Mouse (Mus musculus) gastrocnemius, adult 8-10 months (tissue): ENCODE measurements around the gene Ntrk3. TPM values are rescaled to one million over a fixed set of nuclear protein-coding genes. Genes with fewer than 3 reads are reported as not detected.

Experiments used
- DNase-seq, 2 experiments: peaks; one replicate each; pipeline ENCODE4 v3.0.0; 2022; ENCODE audit warnings: low spot score in 2 of 2
- total RNA-seq, 4 experiments: library from RNA; stranded (reverse); gene quantifications; 2 replicates each; pipeline ENCODE4 v1.2.4; 2022

Gene Ntrk3
- total RNA-seq, 4 experiments from 2014 or later, result 0.46 to 1.3 (median 0.93) TPM

GRCm38 (mm10) chr7:78520243-78520927, 217.4 kb downstream of the Ntrk3 start:
- no peak for DNase-seq

GRCm38 (mm10) chr7:78519689-78520088, 218.1 kb downstream of the Ntrk3 start:
- no peak for DNase-seq

GRCm38 (mm10) chr7:78518760-78519363, 218.9 kb downstream of the Ntrk3 start:
- no peak for DNase-seq

DNA sequence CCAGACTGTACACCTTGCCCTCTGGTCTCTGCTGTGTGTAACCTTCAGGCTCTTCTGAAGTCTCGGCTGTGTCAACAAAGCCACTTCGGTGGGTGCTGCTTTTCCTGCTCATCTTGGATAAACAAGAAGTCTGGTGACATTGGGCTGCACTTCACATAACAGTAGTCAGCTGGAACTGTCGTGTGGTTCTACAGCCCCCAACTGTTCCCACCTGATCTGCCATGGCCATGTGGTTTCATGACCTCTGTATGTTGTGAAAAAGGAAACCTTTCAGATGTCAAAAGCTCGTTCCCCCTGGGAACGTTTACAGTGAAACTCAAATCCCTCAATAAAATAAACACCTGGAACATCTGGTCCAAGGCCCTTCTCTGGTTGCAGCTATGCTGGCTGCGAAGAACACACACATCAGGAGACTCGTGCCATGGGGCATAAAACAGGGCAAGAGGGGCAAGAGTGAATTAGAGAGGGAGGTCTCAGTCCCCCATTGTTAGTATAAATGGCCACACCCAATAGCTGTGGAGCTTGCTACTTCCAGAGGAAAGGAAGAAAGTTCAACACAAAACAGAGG, 222.7 kb downstream of the Ntrk3 start:
- no peak for DNase-seq

- no peak for DNase-seq
These were observed 230.7 kb downstream of the Ntrk3 start for GRCm38 (mm10) chr7:78507032-78507611.

DNA sequence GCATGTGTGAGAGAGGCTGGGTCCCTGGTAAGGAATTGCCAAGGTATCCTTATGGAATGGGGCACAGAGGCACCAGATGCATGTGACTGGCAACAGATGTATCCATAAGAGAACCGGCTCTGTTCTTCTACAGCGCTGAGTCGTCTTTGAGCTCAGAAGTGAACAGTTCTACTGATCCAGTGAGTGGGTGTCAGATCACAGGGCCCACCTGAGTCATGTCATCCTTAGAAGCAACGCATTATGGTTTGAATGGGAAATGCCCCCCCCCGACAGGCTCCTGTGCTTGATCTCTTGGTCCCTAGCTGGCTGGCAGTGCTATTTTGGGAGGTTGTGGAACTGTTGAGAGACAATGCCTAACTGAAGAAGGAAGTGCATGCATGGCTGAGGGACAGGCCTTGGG, 236.9 kb downstream of the Ntrk3 start:
- no peak for DNase-seq

GRCm38 (mm10) chr7:78499970-78500369, 237.8 kb downstream of the Ntrk3 start:
- DNase-seq, result no peak

- no peak for DNase-seq
These were observed 239.5 kb downstream of the Ntrk3 start for GRCm38 (mm10) chr7:78498356-78498755.

DNA sequence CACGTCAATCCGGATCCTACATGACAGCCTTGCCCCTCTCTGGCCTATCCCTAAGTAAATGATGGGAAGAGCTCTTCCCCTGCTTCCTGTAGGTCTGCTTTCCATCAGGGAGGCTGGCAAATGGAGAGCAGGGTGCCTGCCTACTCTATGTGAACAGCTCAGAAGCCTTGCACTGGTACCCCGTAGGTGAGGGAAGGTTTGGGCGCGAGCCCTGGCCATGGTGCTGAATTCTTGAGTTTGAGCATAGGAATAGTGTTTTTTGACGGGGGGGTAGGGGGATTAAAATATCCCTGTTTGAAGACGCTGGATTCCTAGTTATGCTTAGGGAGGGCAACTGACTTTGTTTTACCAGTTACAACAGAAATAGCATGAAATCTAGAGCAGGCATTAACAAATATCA, 240.0 kb downstream of the Ntrk3 start:
- no peak for DNase-seq

DNA sequence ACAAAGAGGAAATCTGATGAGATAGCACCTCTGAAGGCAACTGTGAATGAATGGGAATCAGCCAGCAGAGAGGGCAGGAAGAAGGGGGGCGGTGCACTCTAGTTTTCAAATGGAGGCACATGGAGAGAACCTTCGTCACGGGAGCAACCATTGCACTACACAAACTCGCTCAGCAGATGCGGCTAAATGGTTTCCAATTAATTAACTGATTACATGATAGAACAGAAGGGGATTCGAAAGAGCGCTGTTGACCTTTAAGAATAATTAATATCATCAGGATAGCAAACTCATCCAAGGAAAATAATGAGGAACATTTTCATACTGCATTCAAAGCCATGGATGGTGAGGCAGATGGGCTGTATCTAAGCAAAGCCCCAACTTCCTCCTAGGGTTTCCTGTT, 244.2 kb downstream of the Ntrk3 start:
- DNase-seq, result no peak

- DNase-seq, result no peak
These were observed 246.6 kb downstream of the Ntrk3 start for GRCm38 (mm10) chr7:78491176-78491575.

- DNase-seq, result no peak
These were observed 253.5 kb downstream of the Ntrk3 start for GRCm38 (mm10) chr7:78484290-78484689.

GRCm38 (mm10) chr7:78483729-78484128, 254.1 kb downstream of the Ntrk3 start:
- no peak for DNase-seq

DNA sequence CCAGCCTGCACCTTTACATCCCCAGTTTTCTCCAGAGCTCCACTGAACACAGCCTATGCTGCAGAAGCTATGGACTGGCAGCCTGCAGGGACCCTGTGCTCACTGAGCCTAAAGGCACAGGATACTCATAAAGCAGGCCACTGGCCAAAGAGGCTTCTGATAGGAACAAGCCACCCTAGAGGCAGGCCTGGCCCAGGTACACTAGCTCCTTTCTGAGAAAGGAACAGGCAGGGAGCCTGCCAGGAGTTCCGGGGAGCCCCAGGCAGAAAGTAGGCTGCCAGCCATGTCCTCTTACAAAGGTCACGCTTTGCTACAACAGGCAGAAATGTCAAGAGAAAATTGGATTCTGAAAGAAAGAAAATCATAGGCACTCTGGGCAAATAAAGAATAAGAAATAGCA, 254.8 kb downstream of the Ntrk3 start:
- DNase-seq, result no peak

DNA sequence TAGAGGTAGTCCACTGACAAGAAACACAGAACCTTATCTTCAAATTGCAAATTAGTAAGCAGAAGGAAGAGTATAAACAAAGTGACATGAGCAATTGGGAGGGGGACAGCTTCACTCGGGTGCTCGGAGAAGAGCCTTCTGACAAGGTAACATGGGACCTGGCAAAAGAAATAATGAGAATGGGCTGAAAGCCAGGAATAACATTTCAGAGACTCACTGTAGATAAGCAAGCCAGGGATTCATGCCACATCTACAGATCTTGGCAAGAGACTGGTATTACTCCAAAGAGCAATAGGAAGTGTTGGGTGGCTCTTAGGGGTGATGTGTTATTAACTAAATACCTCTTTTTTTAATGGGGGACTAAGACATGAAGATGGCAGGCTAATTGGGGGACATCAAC, 258.9 kb downstream of the Ntrk3 start:
- no peak for DNase-seq

DNA sequence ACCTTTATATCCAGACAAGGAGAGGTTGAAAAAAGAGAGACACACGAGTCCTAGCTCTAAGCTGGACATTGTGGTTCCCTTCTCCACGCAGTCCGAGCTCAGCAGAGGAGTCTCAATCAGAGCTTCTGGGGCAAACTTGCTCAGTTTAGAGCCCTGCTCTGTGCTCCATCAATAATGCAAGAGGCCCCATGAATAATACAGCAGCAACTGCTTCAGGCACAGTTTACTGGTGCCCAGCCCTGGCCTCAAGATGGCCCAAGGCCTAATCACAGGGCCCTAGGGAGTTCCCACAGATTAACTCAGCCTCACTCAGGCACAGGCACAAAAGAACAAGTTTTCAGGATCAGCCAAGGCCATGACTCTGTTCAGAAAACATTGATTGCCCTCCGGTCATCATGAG, 266.1 kb downstream of the Ntrk3 start:
- DNase-seq, result no peak

GRCm38 (mm10) chr7:78471270-78471669, 266.5 kb downstream of the Ntrk3 start:
- DNase-seq, result no peak

DNA sequence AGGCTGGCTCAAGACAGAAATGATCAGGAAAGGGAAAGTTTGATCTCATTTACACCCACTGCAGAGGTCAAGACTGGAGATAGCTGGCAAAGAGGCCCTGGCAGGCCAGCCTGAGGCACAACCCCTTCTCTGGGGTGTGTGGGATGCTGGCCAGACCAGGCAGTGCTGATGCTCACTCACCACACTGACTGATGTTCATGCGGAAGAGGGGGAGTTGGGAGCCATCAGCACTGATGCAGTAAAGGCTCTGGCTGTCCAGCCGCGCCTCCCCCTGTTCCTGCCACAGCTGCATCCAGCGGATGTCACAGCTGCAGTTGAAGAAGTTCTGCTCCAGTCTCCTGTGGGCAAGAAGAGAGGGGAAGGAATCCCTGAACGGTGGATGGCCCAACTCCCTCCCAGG, 275.2 kb downstream of the Ntrk3 start:
- no peak for DNase-seq

DNA sequence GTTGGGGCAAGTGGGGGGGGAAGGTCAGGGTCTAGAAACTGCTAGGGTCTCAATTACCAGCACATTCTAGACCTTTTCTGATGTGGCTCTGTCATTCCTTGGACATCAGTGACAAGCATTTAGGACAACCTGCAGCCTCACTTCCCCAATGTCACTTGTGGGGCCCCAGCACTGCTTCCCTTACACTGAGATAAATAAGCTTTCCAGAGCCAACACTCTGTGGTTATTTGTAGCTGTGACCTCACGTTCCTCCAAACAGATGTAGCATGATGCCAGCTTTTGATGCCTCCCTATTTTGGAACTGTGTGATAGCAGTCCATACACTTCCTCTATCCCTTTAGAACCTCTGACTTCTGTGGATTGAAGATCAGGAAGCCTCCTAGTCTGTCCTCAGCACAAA, 278.8 kb downstream of the Ntrk3 start:
- DNase-seq, result no peak

DNA sequence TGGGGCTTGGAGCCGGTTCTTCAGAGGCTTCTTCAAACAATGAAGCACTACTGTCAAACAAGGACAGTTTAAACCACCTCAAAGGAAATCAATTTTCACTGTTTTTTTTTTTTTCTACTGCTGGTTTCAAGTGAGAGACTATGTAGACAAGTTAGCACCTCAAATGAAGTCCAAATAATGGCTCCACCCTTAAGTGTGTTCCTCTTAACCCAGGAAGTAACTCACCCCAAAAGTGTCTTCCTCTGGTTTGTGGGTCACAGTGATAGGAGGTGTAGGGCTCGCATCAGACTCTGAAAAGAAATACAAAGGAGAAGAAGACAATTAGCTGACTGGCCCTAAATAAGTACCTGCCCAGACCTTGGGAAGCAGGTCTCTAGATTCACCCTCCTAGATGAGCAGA, 286.1 kb downstream of the Ntrk3 start:
- no peak for DNase-seq

- no peak for DNase-seq
These were observed 287.8 kb downstream of the Ntrk3 start for GRCm38 (mm10) chr7:78449909-78450592.

GRCm38 (mm10) chr7:78448841-78449240, 289.0 kb downstream of the Ntrk3 start:
- no peak for DNase-seq
